Mouse (Mus musculus): ENCODE data around the gene Rapgef2.

- no peak for TF ChIP-seq EP300 (optimal IDR thresholded peaks at IDR 0.05)
- TF ChIP-seq CTCF (IDR thresholded peaks at IDR 0.05; ENCODE audit: low read depth), result no peak
Measured at GRCm38 (mm10) chr3:79210243-79210642, 76.1 kb downstream of the Rapgef2 start.

All from stomach, postnatal 0 days (tissue).